Mouse (Mus musculus) adrenal gland, adult 10 weeks (tissue): ENCODE results near the gene Fam19a5. TPM values are rescaled to one million over a fixed set of nuclear protein-coding genes. Genes with fewer than 3 reads are reported as not detected.

ENCODE experiments used
- polyA plus RNA-seq: library from polyadenylated mRNA; stranded (reverse); fragments of 350-450 nt; fragmentation: Illumina TruSeq; extraction: RNeasy Lipid Tissue Mini Kit (QIAGEN cat#74804); gene quantifications from one replicate; pipeline ENCODE4 v1.2.3, GENCODE M21; 2014; ENCODE audit warnings: low read depth, low replicate concordance

Gene Fam19a5
- 11.6 TPM for polyA plus RNA-seq

GRCm38 (mm10) chr15:87543599-87544338, at the start of gene Fam19a5:
TSS of gene Fam19a5 (plus strand) at chr15:87544299.

